Mouse (Mus musculus): Measurements from ENCODE around the gene Cdca3.
"Not testable (repeated sequence)": the region's sequence is repeated elsewhere in the genome, so short reads cannot be mapped to it uniquely, and the experiment has no call there.

The Cdca3 gene

DNA sequence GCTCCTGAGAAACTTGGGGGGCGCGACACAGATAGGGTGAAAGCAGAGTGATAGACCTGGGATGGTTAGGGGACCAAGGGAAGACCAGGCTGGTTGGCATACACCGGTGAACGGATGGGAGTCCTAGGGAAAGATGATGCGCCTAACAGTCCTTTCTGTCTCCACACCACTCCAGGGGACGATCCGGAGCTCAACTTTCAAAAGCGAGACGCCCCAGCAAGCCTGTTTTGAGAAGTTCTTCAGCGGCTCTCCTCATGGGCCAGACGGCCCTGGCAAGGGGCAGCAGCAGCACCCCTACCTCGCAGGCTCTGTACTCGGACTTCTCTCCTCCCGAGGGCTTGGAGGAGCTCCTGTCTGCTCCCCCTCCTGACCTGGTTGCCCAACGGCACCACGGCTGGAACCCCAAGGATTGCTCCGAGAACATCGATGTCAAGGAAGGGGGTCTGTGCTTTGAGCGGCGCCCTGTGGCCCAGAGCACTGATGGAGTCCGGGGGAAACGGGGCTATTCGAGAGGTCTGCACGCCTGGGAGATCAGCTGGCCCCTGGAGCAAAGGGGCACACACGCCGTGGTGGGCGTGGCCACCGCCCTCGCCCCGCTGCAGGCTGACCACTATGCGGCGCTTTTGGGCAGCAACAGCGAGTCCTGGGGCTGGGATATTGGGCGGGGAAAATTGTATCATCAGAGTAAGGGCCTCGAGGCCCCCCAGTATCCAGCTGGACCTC is 20.1 kb upstream of the Cdca3 start:
- DNase-seq (ENCODE audit: low spot score in 2 of 2) = peak; percentile 78 to 80

DNA sequence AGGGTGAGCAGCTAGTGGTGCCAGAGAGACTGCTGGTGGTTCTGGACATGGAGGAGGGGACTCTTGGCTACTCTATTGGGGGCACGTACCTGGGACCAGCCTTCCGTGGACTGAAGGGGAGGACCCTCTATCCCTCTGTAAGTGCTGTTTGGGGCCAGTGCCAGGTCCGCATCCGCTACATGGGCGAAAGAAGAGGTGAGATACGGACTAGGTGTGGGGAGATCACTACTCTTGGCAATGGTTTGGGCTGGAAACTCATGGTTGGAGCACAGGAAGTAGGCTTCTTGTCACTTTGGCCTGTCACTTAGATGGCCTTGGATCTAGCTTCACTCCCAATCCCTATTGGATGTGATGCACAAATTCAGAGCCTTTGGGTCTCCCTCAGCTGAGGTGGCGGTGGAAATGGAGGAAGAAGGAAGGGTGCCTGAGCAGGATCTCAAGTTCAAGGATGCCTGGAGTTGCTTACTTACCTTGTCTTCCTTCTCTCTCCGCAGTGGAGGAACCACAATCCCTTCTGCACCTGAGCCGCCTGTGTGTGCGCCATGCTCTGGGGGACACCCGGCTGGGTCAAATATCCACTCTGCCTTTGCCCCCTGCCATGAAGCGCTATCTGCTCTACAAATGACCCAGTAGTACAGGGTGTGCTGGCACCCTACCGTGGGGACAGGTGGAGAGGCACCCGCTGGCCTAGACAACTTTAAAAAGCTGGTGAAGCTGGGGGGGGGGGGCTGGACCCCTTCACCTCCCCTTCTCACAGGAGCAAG is 19.4 kb upstream of the Cdca3 start:
- DNase-seq (ENCODE audit: low spot score in 2 of 2) = peak in 1 of 2 experiments; percentile 49

DNA sequence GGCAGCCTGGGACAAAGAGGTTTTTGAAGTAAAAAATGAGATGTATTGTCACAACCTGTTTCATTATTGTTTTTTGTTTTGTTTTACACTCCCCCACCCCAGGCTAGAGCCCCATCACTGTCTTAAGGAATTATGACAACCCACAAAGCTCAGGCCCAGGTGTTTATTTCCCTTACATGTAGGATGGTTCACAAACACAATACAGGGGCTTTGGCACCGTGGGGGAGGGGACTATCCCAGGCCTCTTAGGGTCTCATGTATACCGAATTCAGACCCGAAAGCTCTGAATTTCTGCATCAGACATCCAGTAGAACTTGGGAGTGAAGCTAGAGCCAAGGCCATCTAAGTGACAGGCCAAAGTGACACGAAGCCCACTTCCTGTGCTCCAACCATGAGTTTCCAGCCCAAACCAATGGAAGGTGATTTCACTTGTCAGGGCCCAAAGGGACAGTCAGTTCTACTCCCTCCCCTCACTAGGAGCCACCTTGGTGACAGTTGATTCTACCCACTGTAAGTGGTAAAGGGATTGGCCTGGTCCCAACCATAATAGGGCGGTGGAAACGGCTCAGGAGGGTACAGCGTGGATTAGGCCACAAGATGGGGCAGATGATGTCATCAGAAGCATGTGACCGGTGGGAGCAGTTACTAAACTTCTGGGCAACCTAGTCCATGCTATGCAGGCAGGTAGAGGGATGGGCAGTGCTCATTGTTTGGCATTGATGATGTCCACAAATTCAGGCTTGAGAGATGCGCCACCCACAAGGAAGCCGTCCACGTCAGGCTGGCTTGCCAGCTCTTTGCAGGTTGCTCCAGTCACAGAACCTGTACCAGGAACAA is 18.6 kb upstream of the Cdca3 start:
- DNase-seq (ENCODE audit: low spot score in 2 of 2) = not testable (repeated sequence)

DNA sequence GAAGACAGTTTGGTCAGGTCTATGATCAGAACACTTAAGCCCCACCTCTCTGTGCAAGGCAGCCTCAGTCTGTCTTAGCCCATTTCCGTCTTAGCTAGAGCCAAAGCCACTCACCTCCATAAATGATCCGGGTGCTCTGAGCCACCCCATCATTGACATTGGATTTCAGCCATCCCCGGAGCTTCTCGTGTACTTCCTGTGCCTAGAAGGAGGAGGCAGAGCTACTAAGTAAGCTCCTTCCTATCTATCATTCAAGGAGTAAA is 18.0 kb upstream of the Cdca3 start:
- DNase-seq (ENCODE audit: low spot score in 2 of 2) = no peak

DNA sequence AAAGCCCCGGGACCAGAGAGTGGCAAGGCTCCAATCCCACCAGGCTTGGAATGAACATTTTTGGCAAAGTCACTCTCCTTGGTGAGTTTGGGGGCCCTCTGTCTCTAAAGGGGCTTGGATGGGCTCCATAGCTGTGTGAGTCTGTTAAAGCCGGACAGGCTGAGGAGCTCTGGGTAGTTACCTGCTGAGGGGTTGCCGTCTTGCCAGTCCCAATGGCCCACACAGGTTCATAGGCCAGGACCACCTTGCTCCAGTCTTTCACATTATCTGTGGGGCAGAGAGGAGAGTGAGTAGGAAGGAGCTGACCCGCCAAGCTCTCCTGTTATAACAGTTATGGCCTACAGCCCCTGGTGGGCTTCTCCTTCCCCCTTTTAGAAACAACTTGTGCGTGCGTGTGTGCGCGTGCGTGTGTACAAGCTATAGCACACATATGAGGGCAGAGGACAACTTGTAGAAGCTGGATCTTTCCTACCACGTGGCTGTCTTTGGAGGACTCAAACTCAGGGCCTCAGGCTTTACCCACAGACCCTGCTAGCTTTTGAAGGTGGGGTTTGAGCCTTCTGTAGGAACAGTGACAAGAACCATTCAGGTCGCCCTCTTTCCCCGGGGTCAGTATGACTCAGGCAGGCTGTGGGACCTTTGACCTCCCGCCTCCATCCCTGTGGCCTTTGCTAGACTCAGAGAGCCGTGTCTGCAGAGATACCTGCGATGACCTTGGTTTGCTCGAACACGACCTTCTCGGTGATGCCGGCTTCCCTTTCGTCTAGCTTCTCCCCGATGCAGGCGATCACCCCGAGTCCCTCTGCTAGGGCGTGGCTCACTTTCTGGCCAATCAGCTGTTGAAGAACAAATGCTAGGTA is 17.4 kb upstream of the Cdca3 start:
- peak in 1 of 2 experiments; percentile 68 for DNase-seq (ENCODE audit: low spot score in 2 of 2)

DNA sequence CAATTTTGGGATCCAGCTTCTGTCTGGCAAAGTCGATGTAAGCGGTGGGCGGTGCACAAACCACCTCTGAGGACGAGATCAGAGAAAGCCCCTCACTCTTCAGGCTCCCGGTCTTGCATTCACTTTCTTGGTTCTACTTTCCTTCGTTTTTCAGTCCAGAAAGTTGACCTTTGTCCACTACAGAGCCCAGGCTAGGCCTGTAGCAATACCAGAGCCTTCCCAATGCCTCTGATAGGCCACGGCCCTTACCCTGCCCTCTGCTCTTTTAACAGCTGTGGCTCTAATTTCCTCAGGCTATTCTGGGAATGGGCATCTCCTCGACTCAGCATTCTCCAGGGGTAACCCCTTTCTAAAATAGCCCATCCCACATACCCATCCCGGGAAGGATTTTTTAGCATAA is 16.5 kb upstream of the Cdca3 start:
- no peak for DNase-seq (ENCODE audit: low spot score in 2 of 2)

DNA sequence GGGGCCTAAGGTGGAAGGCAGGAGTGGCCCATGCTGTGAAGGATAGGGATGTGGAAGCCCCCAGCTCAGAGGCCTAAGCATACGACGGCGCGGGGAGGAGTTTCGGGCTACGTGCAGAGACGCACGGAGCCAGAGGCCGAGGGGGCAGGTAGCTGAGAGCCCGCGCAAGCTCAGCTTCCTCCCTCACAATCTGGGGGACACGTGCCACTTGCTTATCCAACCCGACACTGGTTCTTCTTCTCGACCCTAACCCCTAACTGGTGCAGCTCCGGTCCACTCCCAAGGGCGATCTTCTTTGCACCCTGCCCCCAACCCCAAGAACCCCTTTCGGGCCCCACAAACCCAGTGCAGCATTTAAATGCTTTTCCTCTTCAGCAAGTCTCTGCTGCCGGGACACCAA is 15.9 kb upstream of the Cdca3 start:
- DNase-seq (ENCODE audit: low spot score in 2 of 2) = peak; percentile 85 to 90

DNA sequence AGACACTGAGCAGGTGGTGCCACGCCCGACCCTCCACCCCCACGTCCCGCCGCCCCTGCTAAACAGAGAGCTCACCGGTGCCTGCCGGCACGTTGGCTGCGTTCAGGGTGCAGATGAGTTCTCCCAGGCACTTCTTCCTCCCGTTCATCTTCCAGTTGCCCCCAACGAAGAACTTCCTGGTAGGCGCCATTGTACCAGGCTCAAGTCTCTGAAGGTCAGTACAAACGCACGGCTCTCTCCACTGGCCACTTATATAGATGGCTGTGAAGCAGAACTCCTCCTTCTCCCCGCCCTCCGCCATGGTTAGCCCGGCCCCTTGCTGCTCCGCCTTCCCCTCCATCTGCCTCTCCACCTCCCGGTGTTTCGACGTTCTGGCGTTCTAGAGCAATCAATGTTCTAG is 15.4 kb upstream of the Cdca3 start, which contains the start of gene Tpi1:
Gene Tpi1 (minus strand): TSS at position 364 of the 400 bp plus-strand sequence.
- DNase-seq (ENCODE audit: low spot score in 2 of 2) = peak; percentile 95

DNA sequence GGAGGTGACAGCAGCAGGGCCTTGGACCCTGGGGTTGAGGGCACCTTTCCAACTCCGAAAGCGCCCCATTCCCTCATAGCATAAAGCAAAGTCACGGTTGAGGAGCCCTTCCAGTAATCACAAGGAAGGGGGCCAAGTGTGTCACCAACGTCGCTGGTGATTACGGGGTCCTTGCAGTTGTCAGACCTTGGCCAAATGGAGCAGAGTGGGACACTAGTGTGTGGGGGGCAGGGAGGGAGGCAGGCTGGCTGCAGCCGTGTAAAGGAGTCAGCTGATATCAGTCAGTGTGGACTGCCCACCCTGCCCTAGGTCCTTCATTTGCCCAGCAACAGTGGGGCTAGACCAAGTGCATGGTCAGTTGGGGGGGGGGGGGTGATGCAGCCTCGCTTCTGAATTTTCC is 14.9 kb upstream of the Cdca3 start:
- DNase-seq (ENCODE audit: low spot score in 2 of 2) = peak in 1 of 2 experiments; percentile 66

DNA sequence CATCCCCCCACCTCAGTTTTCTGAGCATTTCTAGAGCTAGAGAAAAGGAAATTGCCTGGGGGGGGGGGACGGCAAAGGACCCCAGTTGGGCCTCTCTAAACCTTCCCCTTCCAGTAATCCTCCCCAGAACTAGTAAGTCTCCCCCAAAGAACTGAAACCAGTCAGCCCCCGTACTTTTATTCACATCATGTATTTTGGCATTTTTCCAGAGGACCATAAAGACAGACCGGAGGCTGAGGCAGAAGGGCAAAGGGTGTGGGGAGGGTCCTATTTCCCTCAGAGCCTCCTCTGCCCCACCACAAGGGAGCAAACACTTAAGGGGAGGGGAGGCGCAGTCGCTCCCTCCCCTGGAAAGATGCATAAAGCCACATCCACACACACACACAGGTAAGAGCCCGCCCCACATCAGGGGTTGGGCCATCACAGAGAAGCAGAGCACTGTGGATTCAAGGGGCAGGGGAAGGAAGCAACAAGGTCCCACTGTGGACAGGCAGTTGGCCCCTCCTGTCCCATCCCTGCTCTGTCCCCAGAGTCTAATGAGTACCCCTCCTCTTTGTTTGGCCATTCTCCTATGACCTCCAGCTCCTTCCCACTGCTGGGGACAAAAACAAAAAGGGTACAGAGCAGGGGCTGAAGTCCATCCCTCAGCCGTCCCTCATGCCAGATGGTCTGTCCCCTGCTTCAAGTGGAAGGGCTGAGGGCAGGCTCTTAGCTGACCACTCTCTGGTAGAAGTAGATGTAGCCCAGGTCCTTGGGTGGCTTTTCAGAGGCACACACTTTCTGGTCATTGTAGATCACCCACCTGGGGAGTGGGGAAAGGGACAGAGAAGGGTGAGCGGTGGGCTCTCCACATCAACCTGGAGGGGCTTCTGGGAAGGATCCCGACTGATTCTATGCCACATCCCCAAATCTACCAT is 14.2 kb upstream of the Cdca3 start:
- no peak for DNase-seq (ENCODE audit: low spot score in 2 of 2)

DNA sequence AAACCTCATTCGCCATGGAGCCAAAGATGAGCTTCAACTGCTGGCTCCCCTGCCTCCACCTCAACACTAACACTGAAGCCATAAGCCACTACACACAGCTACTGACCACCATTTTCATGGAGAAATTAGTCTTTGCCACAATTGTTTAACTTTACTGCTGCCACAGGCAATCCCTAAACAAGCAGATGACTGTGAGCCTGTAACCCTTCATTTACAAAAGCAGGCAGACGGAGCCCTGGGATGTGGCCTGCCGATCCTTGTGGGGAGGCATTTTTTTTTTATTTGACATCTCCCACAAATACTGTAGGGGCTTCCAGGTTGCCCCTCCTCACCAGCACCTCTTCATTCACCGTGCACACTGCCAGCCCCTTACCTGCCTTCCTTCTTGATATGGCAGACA is 12.7 kb upstream of the Cdca3 start:
- no peak for DNase-seq (ENCODE audit: low spot score in 2 of 2)

DNA sequence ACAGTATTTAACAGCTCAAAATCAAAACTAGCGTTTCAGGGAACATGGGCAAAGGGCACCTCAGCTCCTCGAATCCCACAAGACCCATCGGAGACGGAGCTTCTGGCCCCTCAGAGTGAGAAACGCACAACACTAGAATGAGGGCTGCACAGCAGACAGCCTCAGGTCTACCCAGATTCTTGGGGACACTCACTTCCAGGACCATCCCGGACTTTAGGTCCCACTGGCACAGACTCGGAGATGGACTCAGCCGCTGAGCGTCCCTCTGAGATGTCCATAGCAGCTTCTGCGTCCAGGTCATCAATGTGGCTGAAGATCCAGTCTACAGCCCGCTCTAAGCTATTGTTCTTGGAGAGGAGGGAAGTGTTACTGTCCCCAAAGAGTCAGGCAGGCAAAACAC is 12.2 kb upstream of the Cdca3 start:
- no peak for DNase-seq (ENCODE audit: low spot score in 2 of 2)

DNA sequence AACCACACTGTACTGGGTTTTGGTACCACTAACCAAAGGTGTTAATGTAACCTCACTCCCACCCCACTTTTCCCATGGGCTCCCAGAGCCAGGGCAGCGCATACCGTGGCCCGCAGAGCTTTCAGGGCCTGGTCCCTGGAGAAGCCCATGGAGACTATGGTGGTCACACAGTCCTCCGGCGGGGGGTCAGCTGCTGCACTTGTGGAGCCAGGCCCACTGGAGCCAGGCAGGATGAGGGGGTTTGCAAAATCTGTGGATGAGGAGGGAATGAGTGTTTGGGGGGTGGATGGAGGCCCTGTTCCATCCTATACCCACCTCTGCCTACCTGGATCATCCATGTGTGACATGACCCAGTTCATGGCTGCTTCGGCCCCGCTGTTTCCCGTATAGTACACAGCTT is 11.8 kb upstream of the Cdca3 start:
- DNase-seq (ENCODE audit: low spot score in 2 of 2) = no peak

DNA sequence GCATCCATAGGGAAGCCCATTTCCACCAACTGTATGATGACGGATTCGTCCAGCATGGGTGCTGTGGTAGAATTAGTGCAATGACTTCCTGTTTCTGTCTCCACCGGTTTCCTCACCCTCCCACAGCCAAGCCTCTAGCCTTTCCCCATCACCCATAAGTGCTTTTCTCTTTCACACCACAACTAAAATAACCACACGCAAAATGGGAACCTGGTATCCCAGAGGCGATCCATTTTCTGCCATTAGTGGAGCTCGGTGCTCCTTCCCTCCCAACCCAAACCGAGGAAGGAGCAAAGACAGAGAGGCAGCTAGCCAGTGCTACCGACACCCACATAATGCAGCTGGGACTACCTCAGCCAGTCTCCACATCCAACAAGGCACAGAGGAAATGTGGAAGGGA is 11.4 kb upstream of the Cdca3 start:
- no peak for DNase-seq (ENCODE audit: low spot score in 2 of 2)

DNA sequence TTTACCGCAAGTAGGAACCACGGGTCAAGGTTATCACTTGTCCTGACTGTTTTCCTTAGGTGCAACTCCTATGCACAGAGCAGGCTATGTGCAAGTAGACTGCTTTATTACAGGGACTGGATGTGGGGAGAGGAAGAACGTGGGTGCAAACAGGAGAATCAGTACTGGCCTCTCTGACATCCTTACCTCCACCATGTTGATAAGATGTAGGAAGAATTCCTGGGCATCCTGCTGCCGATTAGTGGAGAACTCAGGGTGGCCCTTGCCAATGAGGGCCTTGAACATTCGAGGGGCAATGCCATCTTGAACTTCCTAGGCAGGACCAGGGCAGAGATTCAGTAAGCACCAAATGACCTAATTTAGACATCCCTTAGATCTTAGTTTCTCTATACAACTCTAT is 8.5 kb upstream of the Cdca3 start:
- no peak for DNase-seq (ENCODE audit: low spot score in 2 of 2)

DNA sequence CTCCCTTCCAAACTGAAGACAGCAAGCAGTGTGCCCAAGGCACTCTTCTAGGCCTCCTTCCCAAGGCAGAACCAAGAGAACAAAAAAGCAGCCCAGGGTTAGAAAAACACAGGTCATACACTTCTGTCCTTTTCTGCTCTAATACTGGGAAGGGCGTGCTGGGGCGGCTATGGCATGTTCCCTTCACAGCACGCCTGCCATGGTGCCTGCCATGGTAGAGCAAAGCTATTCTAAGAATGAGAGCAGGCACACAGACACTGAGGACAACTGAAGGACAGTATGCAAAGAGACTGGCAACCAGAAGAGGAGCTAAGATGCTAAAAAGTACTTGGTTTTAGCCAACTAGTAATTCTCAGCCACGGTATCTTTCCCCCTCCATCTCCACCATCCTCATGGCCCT is 7.3 kb upstream of the Cdca3 start:
- DNase-seq (ENCODE audit: low spot score in 2 of 2) = no peak

DNA sequence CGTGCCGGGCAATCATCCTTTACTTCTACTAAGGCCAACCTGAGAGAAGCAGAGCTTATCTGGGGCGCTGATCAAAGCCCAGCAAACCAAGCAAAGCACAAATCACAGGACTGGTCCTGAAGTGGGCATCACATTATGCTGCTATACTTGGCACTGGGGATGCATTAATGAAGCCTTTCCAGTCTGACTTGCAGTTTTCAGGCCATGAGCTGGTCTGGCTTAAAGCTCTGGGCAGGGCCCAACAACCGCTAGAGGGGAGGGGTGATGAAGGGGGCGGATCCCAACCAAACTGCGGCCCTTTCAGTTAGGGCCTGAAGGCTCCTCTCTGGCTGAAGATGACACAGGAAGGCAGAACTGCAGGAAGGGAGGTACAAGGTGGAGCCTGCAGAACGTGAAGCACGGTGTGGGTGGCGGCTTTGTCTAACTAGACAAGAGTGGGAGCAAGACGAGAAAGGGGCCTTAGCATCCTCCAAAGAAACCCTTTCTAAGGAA is 1.2 kb upstream of the Cdca3 start:
- DNase-seq (ENCODE audit: low spot score in 2 of 2) = peak in 1 of 2 experiments; percentile 72

DNA sequence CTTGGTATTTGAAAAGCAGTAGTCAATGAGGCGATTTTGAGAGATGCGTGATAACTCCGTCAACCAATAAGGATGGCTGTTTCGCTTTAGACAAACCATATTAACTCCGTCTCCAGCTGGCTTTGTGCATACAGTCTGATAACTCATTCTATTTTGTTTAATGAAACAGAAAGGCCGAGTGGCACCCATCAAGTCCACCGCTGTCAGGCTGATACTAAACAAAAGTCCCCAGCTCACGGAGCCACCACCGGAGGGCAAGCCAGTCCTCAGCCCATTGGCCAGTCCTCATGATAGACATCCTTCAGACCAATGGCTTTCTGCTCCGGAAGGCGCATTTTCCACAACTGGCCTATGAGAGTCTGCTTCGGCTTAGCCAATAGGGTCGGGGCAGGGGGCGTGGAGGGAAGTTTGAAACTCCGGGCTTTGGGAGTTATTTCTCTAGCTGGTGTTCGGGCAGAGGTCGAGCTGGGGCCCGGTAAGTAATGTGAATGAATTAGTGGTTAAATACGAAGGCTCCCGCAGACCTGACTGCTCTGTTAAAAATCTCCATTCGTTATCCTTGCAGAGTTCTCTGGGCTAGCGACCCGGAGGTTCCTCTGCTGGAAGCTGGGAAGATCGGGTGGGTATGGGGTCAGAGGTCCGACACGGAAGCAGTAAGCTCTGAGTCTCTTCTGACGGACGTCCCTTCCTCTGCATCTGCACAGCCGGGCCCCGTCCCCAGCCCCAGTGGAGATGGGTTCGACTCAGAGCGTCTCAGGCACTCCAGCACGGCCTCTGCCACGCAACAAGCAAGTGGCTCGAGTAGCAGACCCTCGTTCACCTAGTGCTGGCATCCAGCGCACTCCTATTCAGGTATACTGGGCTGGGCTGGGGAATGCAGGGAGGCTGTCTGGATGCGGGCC is 703 bp downstream of the Cdca3 start:
- DNase-seq (ENCODE audit: low spot score in 2 of 2) = peak; percentile 96 to 98

DNA sequence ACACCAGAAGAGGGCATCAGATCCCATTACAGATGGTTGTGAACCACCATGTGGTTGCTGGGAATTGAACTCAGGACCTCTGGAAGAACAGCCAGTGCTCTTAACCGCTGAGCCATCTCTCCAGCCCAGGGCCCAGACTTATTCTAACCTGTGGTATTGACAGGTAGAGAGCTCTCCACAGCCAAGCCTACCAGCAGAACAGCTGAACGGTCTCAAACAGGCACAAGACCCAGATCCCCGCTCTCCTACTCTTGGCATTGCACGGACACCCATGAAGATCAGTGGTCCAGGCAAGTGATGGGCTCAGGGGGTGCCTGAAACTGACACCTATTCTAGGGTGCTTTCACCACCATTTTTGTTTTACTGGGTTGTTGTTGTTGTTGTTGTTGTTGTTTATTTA is 1.9 kb downstream of the Cdca3 start:
- DNase-seq (ENCODE audit: low spot score in 2 of 2) = not testable (repeated sequence)
